Mouse (Mus musculus): ENCODE measurements around the gene Sgk1.

GRCm38 (mm10) chr10:21992834-21993514, 111.0 kb downstream of the Sgk1 start:
- no peak for TF ChIP-seq CHD2 (IDR thresholded peaks at IDR 0.05; ENCODE audit: low read depth, low read length)
- TF ChIP-seq HCFC1 (IDR thresholded peaks at IDR 0.05; ENCODE audit: borderline replicate concordance, insufficient read depth, low read length): no peak
- no peak for TF ChIP-seq MAFK (IDR thresholded peaks at IDR 0.05; ENCODE audit: insufficient read depth, low read depth, low read length)

All from ES-E14 (cell line).